In the genomic region with DNA sequence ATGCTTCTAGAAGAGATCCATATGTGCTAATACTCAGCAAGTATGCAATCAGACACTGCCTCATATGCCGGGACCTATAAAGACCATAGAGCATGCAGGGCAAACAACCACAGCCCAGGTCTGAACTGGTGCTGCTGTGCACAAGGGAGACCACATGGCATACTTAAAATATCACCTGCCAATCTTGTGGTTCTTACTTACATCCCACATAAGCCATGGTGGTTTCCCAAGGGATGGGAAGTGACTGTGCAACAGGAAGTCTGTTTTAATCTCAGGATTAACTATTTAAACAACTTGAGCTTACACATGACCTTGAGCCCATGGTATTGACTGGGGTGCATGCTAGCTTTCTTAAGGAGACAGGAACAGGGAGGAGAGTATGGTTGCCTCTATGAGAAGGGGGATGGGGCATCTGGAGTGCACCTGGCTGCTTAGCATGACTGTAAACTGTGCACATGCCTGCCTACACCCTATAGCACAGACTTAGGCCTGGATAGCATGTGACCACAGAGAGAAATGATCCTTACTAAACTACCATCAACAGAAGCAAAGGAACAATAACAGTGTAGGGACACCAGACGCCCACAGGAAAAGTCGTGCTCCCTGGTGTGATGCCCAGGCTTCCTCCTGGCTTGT, we compare ENCODE assay signal across 15 mouse cellular contexts. TPM values are rescaled to one million over a fixed set of nuclear protein-coding genes. Genes with fewer than 3 reads are reported as not detected.
DNase-seq lines count a peak whose midpoint lies in the region; ATAC-seq and TF ChIP-seq lines count a peak whose summit lies in the region.
"Had no signal": no experiment of that assay in that cellular context is flagged by ENCODE, and none has a peak within 500 bp of the region (broad histone marks: within the 10 kb centered on the region; RNA-seq: fewer than 3 reads in every experiment).

No protein-coding gene starts in this region.

- H3K9me3 ChIP-seq in lung, embryonic 16.5 days (ENCODE audit: control insufficient read depth, low read length): no peaks in the 10 kb centered on the region
- peaks cover 6% of the 10 kb centered on the region for H3K9me3 ChIP-seq in CH12.LX (replicated peaks; ENCODE audit: low read length)

- no peaks in the 10 kb centered on the region for H3K36me3 ChIP-seq in lung, embryonic 16.5 days (ENCODE audit: control insufficient read depth, insufficient read depth, low read length)
- no peaks in the 10 kb centered on the region for H3K36me3 ChIP-seq in CH12.LX (replicated peaks in 1 of 2; ENCODE audit: control insufficient read depth in 1 of 2, insufficient read depth in 1 of 2, low read length in 1 of 2)

- no peak for TF ChIP-seq CTCF in CH12.LX (conservative IDR thresholded peaks at IDR 0.05 in 1 of 2, IDR thresholded peaks at IDR 0.05 in 1 of 2; ENCODE audit: low read depth in 2 of 2, low read length in 2 of 2)

- TF ChIP-seq EP300 in CH12.LX (IDR thresholded peaks at IDR 0.05; ENCODE audit: low read length): no peak

- no peak for TF ChIP-seq RAD21 in CH12.LX (IDR thresholded peaks at IDR 0.05; ENCODE audit: low read depth, low read length)

- dilution Hi-C loops in CH12.LX (cut with MboI; ENCODE audit: extremely low pct_ligation_motif_present, extremely low pct_unique_long_range_greater_than_20kb, low sequenced_read_pairs): no loop called here

- no peak for ATAC-seq in lung, embryonic 16.5 days (ENCODE audit: low read depth)
- peak; percentile 80 for ATAC-seq in common myeloid progenitor, adult 5-6 weeks (replicated peaks; ENCODE audit: low read depth, poor library complexity, severe bottlenecking)
- peak; percentile 38; the same call in 1 of the 2 replicates for ATAC-seq in megakaryocyte, adult 5-6 weeks (ENCODE audit: poor library complexity, severe bottlenecking)
- no peak for ATAC-seq in cerebellum, adult (ENCODE audit: insufficient number of reproducible peaks, low FRiP score, low TSS enrichment)

- H3K4me2 ChIP-seq in lung, embryonic 16.5 days (ENCODE audit: low read depth, low read length): no peak overlapping the region
- H3K4me2 ChIP-seq in CH12.LX (ENCODE audit: insufficient read depth, low read depth, poor library complexity, severe bottlenecking): no peak overlapping the region
- H3K4me2 ChIP-seq: hindbrain, embryonic 14.5 days had no signal

- peaks cover 16% of the 10 kb centered on the region; the same call in 1 of the 2 replicates for H3K4me1 ChIP-seq in lung, embryonic 16.5 days (replicated peaks; ENCODE audit: control insufficient read depth, insufficient read depth, low read length)
- peaks cover 10 to 44% of the 10 kb centered on the region in 2 experiments for H3K4me1 ChIP-seq in CH12.LX (ENCODE audit: control insufficient read depth in 1 of 2, insufficient read depth in 2 of 2)

- H3K27me3 ChIP-seq in lung, embryonic 16.5 days (ENCODE audit: control insufficient read depth, insufficient read depth, low read depth, low read length): no peaks in the 10 kb centered on the region
- H3K27me3 ChIP-seq in CH12.LX (replicated peaks): peaks cover 2% of the 10 kb centered on the region

- no peak overlapping the region for H3K9ac ChIP-seq in lung, embryonic 16.5 days (ENCODE audit: low read length)
- H3K9ac ChIP-seq in CH12.LX (ENCODE audit: insufficient read depth, low read depth): no peak overlapping the region
- H3K9ac ChIP-seq: hindbrain, embryonic 14.5 days; liver, embryonic 14.5 days had no signal

- in situ Hi-C loops in CH12.LX (cut with MboI; ENCODE audit: low pct_ligation_motif_present, low pct_unique_long_range_greater_than_20kb, low sequenced_read_pairs): no loop called here

- no peaks in the 10 kb centered on the region for H3K79me2 ChIP-seq in CH12.LX (replicated peaks; ENCODE audit: control insufficient read depth, extremely low read depth, insufficient read depth, poor library complexity, severe bottlenecking)

- no peak for TF ChIP-seq POLR2A in CH12.LX (IDR thresholded peaks at IDR 0.05; ENCODE audit: low read depth, low read length)

- 53% methylated on average over 3 of the region's 3 CpGs for WGBS in lung, embryonic 16.5 days

- no peak for DNase-seq in lung, postnatal 4 days
- peak; percentile 43 for DNase-seq in CH12.LX (ENCODE audit: extremely low read depth)
- no peak for DNase-seq in layer of hippocampus, postnatal 25 days (ENCODE audit: extremely low spot score in 1 of 2, low spot score in 1 of 2)
- DNase-seq in left cerebral cortex, adult 9 months (ENCODE audit: low spot score in 2 of 2): no peak
- DNase-seq: cerebellum, adult 11-12 months; gastrocnemius, postnatal 36 days; kidney, adult 2 months; kidney, postnatal 36 days; right cerebral cortex, postnatal 14 days had no signal

- no peak overlapping the region for H3K4me3 ChIP-seq in lung, embryonic 16.5 days (ENCODE audit: low read length)
- H3K4me3 ChIP-seq in CH12.LX (replicated peaks in 1 of 3; ENCODE audit: low read depth in 2 of 3, low read length in 2 of 3, poor library complexity in 1 of 3): no peak overlapping the region

- H3K27ac ChIP-seq in lung, embryonic 16.5 days (ENCODE audit: low read length): 0 out of 2 replicates have a peak overlapping the region, but pooled peaks have one; percentile 25
- no peak overlapping the region for H3K27ac ChIP-seq in CH12.LX (ENCODE audit: insufficient read depth, low read depth)
- H3K27ac ChIP-seq: hindbrain, embryonic 14.5 days; liver, embryonic 14.5 days had no signal

TF ChIP-seq in CH12.LX, 34 proteins besides CTCF, POLR2A, EP300 and RAD21:
- TF ChIP-seq ETS1 (conservative IDR thresholded peaks at IDR 0.05; ENCODE audit: low read depth, low read length) (0 out of 2 replicates have a peak, but pooled peaks have one; percentile 21), MAFK (IDR thresholded peaks at IDR 0.05; ENCODE audit: insufficient replicate concordance, low read length) (0 out of 2 replicates have a peak, but pooled peaks have one; percentile 25), BHLHE40 (IDR thresholded peaks at IDR 0.05; ENCODE audit: low read depth, low read length) (peak; percentile 45), SIN3A (IDR thresholded peaks at IDR 0.05; ENCODE audit: low read length) (no peak)

RNA-seq across cellular contexts. Expression of gene Insig1, which starts 7.1 kb away (rescaled TPM):
- 51.6 and 57.3 TPM in 2 replicates for polyA plus RNA-seq in lung, embryonic 16.5 days (2015; fragmentation: Nextera tagmentation; extraction: Ambion mirVana)
- total RNA-seq in CH12.LX (2012; rRNA removed) (79.4 and 86.8 TPM in 2 replicates), CH12.LX (2014; rRNA removed) (162 and 217 TPM in 2 replicates)
- 92.3 and 96.9 TPM in 2 replicates for polyA plus RNA-seq in CH12.LX (2012; ENCODE audit: insufficient read length, low read depth)
- 37.7 and 38.2 TPM in 2 replicates for total RNA-seq in common myeloid progenitor, adult 5-6 weeks (2017)
- 25.2 and 26.9 TPM in 2 replicates for total RNA-seq in megakaryocyte, adult 5-6 weeks (2015)
- 30.7 and 33.2 TPM in 2 replicates for total RNA-seq in megakaryocyte, adult 5-6 weeks (2017)
- 10 to 100 TPM; 64.8 to 70.4 TPM for total RNA-seq in layer of hippocampus, postnatal 25 days (2021)

Comparison
In these comparisons a context has a peak if more than half of its experiments do, and no peak if none do; other contexts are left out.
1. ATAC-seq: peak in common myeloid progenitor, adult 5-6 weeks (single experiment) and megakaryocyte, adult 5-6 weeks (single experiment); none in lung, embryonic 16.5 days (single experiment) and cerebellum, adult (single experiment).